ENCODE assay signal across 8 mouse cellular contexts in the genomic region with DNA sequence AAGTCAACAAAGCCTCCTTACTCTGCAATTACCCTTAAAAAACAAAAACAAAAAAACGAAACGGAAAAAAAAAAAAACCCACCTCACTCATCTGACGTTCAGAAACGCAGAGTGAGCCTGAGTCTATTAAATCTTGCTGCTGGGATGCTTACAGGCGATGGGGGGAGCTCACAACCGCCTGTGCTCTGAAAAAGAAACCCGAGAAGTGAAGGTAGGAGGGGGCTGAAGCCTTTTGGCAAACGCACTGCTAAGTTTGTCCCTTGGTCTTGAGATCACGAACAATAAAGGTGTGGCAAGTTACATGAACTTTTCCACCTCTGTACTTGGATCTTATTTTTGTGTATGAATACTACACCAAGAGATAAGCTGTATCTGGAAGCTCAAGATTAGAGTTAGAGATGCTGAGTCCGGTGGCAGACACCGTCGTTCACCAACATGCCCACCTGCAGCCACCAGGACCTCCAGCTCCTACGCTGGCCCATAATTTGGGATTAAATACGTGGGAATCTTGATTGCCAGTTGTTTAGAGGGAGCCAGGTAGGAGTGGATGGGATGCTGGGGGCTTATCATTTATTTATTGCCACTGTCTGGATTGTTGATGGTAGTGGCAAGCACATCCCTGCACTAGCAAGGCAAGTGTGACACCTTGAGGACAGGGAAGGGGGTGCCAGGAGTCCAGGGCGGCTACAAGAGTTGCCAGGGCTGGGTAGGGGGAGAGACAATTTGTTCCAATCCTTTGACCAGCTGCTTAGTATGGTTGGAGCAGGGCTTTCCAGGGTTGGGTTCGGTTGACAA. TPM values are rescaled to one million over a fixed set of nuclear protein-coding genes. Genes with fewer than 3 reads are reported as not detected.
DNase-seq lines count a peak whose midpoint lies in the region; ATAC-seq and TF ChIP-seq lines count a peak whose summit lies in the region.

No protein-coding gene starts in this region.

- H3K9ac ChIP-seq in heart, embryonic 14.5 days (ENCODE audit: low read length) = no peak overlapping the region
- no peak overlapping the region for H3K9ac ChIP-seq in neural tube, embryonic 11.5 days (ENCODE audit: low read length)

- intact Hi-C loops in heart, postnatal 36 days (cut with DNase I) = no loop called here

- H3K27me3 ChIP-seq in heart, embryonic 14.5 days (ENCODE audit: control insufficient read depth, insufficient read depth, low read length) = peaks cover 30% of the 10 kb centered on the region
- peaks cover 9% of the 10 kb centered on the region for H3K27me3 ChIP-seq in neural tube, embryonic 11.5 days (ENCODE audit: control insufficient read depth, insufficient read depth, low read length)

- H3K4me1 ChIP-seq in heart, embryonic 14.5 days (ENCODE audit: control insufficient read depth in 2 of 2, insufficient read depth in 2 of 2, low read length in 2 of 2) = peaks cover 11 to 13% of the 10 kb centered on the region in 2 experiments; a peak in 3 of 4 replicates
- 0 out of 2 replicates have a peak, but pooled peaks cover 4% of the 10 kb centered on the region for H3K4me1 ChIP-seq in neural tube, embryonic 11.5 days (ENCODE audit: control insufficient read depth, insufficient read depth, low read length)

- H3K4me3 ChIP-seq in heart, embryonic 14.5 days (ENCODE audit: control insufficient read depth in 1 of 2, insufficient read depth in 1 of 2, low read depth in 1 of 2, low read length in 2 of 2) = peak overlapping the region; percentile 42 to 47
- H3K4me3 ChIP-seq in neural tube, embryonic 11.5 days (ENCODE audit: low read depth, low read length) = peak overlapping the region; percentile 41

- TF ChIP-seq CTCF in brain, embryonic 14.5 days (IDR thresholded peaks at IDR 0.05; ENCODE audit: borderline replicate concordance, extremely low read depth, insufficient read depth, insufficient read length) = peak; percentile 79

- no peak for ATAC-seq in heart, embryonic 14.5 days (ENCODE audit: insufficient number of reproducible peaks, insufficient read depth, low FRiP score, low read depth)
- ATAC-seq in frontal cortex, adult (ENCODE audit: low TSS enrichment) = peak; percentile 82
- ATAC-seq in neural tube, embryonic 11.5 days (ENCODE audit: insufficient read depth, low FRiP score, low TSS enrichment) = peak; percentile 84
- no peak for ATAC-seq in megakaryocyte, adult 5-6 weeks (ENCODE audit: poor library complexity, severe bottlenecking)

- no peak for DNase-seq in heart, postnatal 36 days
- DNase-seq in brain, embryonic 14.5 days (ENCODE audit: low read depth) = peak; percentile 89
- peak; percentile 32 to 51 for DNase-seq in layer of hippocampus, postnatal 25 days (ENCODE audit: extremely low spot score in 1 of 2, low spot score in 1 of 2)
- peak; percentile 77 for DNase-seq in neural tube, embryonic 11.5 days (ENCODE audit: low spot score)
- DNase-seq in gastrocnemius, postnatal 10 days = no peak

- H3K27ac ChIP-seq in heart, embryonic 14.5 days (replicated peaks in 1 of 2; ENCODE audit: control insufficient read depth in 1 of 2, insufficient read depth in 1 of 2, low read depth in 2 of 2, low read length in 2 of 2) = no peak overlapping the region
- H3K27ac ChIP-seq in neural tube, embryonic 11.5 days (ENCODE audit: low read depth, low read length) = no peak overlapping the region

- WGBS in heart, embryonic 14.5 days = 3% methylated on average over 16 of the region's 16 CpGs
- WGBS in neural tube, embryonic 11.5 days = 3% methylated on average over 16 of the region's 16 CpGs

- peak overlapping the region; percentile 86 for H3K4me2 ChIP-seq in heart, embryonic 14.5 days (ENCODE audit: low read length)
- H3K4me2 ChIP-seq in neural tube, embryonic 11.5 days (ENCODE audit: low read depth) = peak overlapping the region; percentile 92

- H3K9me3 ChIP-seq in heart, embryonic 14.5 days (ENCODE audit: control insufficient read depth, low read length) = no peaks in the 10 kb centered on the region
- H3K9me3 ChIP-seq in neural tube, embryonic 11.5 days (ENCODE audit: control insufficient read depth, low read length) = no peaks in the 10 kb centered on the region

- TF ChIP-seq POLR2A in brain, embryonic 14.5 days (IDR thresholded peaks at IDR 0.05; ENCODE audit: borderline replicate concordance, extremely low read depth, insufficient read depth, insufficient read length, poor library complexity, severe bottlenecking) = no peak

- H3K36me3 ChIP-seq in heart, embryonic 14.5 days (ENCODE audit: control insufficient read depth, insufficient read depth, low read length) = no peaks in the 10 kb centered on the region
- no peaks in the 10 kb centered on the region for H3K36me3 ChIP-seq in neural tube, embryonic 11.5 days (ENCODE audit: control insufficient read depth, insufficient read depth, low read length)

RNA-seq across cellular contexts. Expression of gene Trpc4, which starts 0.8 kb away (rescaled TPM):
- 0.12 and 0.38 TPM in 2 replicates for polyA plus RNA-seq in heart, embryonic 14.5 days (2014; fragmentation: Nextera tagmentation; extraction: Ambion mirVana)
- under 1 TPM; 0.19 to 0.36 TPM for total RNA-seq in heart, postnatal 36 days (2021)
- 5.4 and 5.6 TPM in 2 replicates for polyA plus RNA-seq in brain, embryonic 14.5 days (2012; rRNA removed)
- 10 to 100 TPM; 61.1 to 64.0 TPM for total RNA-seq in layer of hippocampus, postnatal 25 days (2021)
- 0.72 and 1.0 TPM in 2 replicates for polyA plus RNA-seq in neural tube, embryonic 11.5 days (2014; fragmentation: Nextera tagmentation; extraction: Ambion mirVana)
- total RNA-seq in gastrocnemius, postnatal 10 days (2021) = under 1 TPM; 0.38 to 0.50 TPM
- not detected in 2 replicates for total RNA-seq in megakaryocyte, adult 5-6 weeks (2015)
- not detected in 2 replicates for total RNA-seq in megakaryocyte, adult 5-6 weeks (2017)

Comparison
In these comparisons a context has a peak if more than half of its experiments do, and no peak if none do; other contexts are left out.
1. ATAC-seq: peak in frontal cortex, adult (single experiment) and neural tube, embryonic 11.5 days (single experiment); none in heart, embryonic 14.5 days (single experiment) and megakaryocyte, adult 5-6 weeks (single experiment).
2. DNase-seq: peak in brain, embryonic 14.5 days (single experiment), layer of hippocampus, postnatal 25 days (2 of 2) and neural tube, embryonic 11.5 days (single experiment); none in heart, postnatal 36 days (0 of 2) and gastrocnemius, postnatal 10 days (single experiment).
3. RNA of gene Trpc4, which starts 0.8 kb away (total RNA-seq): 61.1 to 64.0 TPM in layer of hippocampus, postnatal 25 days; 0.38 to 0.50 TPM in gastrocnemius, postnatal 10 days, 0.19 to 0.36 TPM in heart, postnatal 36 days and not detected in megakaryocyte, adult 5-6 weeks; every median in the first group is over 10 times any median in the second.